Mouse (Mus musculus) mouse embryonic stem cell (cell line): ENCODE measurements around the gene Syt16.

Experiments used
- in situ Hi-C, 2 experiments: fragments of 300-500 bp; cut with MboI; formaldehyde crosslinking; loops; 1 replicate in 1 of 2; 3 replicates in 1 of 2; pipeline ENCODE4 v1.14.3; 2019 to 2020; ENCODE audit warnings: low sequenced_read_pairs in 2 of 2, low pct_unique_long_range_greater_than_20kb in 1 of 2, mixed read lengths in 1 of 2; ENCODE audit not compliant: unreplicated experiment in 1 of 2

Gene Syt16

DNA sequence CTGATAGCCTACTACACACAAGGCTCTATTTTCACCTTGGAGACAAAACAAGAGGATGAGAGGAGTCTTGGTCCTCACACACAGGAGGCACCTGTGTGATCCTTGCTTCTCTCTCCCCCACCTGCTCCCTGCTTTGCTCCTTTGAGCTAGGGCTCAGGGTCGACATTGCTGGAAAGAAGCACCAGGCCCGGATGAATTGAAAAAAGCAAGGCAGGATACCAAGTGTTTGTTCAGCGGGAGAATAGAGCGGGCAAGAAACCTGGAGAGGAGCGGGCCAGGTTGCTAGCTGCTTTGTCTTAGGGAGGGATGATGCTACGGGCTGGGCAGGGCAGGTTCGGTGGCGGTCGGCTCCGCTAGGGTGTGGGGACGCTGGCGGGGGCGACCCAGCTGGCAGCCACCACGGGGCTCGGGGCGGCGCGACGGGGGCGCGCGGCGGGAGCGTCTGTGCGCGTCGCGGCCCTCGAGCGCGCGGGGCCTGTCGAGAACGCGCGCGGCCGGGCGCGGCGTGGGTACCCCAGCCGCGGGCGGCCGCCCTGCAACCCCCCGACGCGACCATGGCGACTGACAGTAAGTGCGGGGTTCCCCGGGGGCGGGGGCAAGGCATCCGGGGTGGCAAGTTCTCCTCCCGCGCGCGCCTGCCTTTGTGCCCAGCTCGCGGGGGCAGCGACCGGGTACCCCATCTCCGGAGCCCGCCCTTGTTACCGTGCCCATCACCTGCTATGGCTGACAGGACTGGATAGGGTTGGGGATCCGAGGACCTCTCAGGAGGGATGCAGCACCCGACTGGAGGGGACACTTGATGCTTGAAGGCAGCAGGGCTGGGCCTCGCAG, at the start of gene Syt16:
Gene Syt16, plus strand, starts transcription at position 365 of the 831 bp plus-strand sequence.
- in situ Hi-C loops: no loop called here

DNA sequence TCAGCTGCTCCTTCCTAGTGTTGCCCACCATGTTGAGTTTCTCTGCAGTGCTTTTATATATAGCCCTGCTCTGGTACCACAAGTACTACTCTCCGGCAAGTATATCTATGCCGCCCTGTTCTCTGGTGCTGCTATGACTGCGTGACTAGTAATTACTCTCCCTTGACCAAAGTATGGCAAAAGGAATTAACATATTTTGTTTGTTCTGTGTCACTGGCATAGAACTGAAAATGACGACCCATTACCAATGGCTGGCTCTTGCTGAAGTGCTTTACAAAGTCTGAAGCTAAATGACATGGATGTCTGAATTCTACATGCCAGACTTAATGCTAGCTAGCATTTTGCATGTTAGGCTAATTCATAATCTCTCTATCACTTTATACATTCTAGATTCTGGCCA, 49.0 kb upstream of the Syt16 start:
- in situ Hi-C loops: no loop called here

DNA sequence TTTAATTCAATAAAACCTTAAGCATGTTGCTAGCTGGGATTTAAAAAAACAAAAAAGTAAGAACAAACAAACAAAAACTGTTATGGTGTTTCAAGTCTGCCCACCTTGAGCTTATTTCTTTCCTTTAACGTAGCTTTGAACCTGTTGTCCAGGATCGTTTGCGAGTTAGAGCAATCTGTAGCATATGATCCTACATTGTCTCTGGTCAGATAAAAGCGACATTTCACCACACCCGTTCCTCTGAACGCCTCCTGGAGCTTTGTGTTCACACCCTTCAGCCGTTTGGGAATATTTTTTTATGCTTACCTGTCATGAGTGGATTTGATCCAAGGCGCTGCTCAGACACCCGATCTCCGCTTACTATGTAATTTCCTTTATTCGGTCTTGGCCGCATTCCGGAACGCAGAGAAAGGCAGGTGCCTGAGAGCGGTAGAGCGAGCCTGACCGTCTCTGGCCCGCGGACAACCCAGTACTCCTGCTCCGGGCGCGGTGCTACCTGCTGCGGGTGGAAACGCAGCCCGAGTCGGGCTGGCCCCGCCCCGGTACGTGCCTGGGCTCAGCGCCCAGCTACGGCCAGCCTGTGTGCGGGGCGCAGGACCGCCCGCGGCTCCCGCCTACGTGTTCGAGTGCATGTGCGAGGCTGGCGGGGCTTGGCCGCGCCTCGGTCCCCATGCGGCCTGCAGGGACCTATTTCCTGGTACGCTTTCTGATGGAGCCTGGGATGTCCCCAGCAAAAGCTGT, 48.0 kb upstream of the Syt16 start:
- in situ Hi-C loops: no loop called here

DNA sequence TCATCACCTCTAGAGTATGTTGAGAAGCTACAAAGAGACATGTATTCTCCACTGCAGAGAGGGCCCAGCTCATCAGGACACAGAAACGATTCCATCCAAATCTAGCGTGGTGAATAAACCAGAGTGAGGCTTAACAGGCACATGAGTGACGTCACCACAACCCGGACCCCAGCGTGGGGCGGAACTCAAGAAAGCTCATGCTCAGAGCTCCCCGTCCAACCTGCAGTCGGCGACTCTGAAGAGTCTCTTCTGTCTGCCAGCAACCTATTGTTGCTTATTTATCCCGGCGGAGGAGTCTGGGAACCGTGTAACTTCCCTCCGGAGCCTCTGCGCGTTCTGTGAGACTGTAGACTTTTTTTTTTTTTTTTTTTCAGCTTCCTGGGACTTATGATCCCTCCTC, 44.6 kb upstream of the Syt16 start:
- in situ Hi-C loops: no loop called here

DNA sequence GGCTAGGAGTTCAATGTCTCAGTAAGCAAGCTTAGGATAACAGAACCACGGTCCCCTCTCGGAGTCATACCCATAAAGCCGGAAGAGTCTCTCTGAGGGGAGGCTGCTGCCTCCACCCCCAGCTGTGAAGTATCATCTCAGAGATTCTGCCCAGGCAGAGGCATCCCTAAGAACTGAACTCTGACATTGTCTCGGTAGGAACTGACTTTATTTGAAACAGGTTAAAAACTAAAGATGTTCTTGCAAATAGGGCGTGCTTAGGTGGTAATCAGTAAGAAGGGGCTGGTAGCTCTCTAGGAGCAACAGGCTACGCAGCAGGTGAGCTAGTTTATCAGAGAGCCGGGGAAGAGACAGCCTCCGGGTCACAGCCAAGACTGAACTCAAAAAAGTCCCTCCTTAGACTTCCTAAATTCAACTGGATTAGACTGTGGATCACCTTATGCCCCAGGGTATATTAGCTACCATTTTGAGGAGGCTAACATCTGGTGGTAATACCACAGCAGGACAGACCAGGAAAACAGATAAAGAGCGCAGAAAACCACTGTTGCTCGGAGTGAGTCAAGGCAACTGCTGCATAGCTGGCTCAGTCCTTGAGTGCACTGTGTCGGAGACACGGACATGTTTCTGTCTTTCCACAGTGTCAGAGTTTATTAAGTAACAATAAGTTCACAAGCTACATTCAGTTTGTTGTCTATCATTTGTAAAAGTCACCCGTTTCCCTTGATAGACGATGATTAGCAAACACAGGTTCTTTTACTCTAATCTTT, 43.9 kb upstream of the Syt16 start:
- in situ Hi-C loops: no loop called here

DNA sequence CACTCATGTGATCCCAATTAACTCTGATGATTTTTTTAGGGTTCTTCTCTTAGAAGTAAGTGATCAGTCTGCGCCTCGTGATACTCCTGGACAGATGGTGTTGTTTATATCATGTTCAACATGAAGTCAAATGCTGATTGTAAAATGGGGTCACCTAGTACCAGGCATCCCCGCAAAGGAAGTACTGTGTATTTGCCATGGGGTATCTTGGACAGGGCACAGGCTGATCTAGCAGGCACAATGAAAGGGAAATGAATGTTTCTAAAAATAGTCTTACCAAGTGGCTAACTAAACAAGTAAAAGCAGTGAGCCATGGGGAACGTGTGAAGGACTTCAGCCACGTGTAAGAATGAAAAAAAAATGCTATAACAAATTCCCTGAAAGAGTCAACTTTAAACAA, 42.7 kb upstream of the Syt16 start:
- in situ Hi-C loops: no loop called here

DNA sequence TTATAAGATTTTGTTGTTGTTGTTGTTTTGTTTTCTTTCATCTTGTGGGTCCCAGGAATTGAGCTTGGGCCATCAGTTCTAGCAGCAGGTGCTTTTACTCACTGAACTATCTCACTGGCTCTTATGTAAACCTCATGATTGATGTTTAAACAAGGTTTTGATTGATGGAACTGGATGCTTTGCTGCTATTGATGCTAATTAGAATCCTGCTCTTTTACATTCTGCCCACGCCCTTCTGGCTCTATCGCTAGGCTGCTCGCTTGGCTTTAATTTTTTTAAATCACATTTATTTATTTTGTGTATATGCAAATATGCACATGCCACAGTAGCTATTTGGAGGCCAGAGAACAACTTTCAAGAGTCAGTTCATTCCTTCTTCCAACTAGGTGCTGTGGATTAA, 39.8 kb upstream of the Syt16 start:
- in situ Hi-C loops: no loop called here

DNA sequence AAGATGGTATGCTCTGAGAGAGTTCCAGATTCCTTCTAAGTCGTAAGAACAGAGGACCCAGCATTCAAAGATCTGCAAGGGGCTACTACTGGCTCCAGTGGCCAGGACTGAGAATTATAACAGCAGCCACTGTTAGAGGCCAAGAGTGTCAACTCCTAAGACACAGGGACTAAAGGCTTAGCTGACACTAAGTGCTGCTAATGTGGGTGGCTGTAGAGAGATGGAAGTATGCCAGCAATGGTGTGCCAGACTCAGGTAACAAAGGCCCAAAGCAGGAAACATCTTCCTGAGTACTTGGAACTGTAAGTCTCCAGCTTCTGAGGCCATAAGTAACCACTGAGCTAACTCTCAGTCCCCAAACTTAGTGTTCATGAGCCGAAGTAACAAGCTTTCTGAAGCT, 38.6 kb upstream of the Syt16 start:
- in situ Hi-C loops: no loop called here

DNA sequence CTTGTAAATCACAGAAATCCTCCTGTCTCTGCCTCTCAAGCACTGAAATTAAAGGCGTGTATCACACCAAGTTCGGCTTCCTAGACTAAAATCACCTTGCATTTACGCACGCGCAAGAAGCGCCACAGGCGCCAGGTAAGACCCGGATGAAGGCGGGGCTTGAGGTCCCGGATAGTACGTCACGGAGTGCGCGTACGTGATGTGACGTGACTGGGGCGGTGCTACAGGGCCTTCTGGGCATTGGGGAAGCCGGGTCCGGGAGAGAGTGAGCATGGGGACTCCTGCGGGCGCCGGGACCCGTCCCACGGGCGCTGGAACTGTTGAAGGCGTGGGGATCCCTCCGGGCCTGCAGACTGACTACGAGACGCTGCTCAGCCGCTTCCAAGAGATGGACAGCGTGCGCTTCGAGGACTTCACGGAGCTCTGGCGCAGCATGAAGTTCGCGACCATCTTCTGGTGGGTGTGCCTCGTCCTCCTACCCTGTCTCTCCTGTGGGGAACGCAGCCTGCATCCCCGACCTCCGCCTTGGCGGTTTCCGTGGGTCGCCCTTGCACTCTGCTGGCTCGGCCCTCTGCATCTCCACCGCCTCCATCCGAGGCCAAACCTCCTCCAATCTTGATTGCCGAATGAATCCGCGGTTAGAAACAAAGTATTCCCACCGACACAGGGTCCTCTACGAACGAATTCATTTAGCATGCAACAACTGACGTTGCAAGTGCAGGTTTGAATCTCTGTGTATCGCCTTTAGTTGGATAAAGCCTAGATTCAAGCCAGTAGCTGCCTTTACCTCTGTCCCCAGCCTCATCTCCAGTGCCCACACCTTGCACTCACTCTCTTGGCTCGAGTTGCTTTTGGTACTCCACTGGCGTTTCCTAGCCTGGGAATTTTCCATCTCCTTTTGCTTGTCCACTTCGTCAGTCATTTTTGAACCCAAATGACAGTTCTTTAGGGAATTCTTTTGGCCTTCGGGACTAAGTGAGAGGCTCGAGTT, 32.9 kb upstream of the Syt16 start, which contains the start of gene Snapc1:
Gene Snapc1, plus strand, starts transcription at position 191 of the 991 bp plus-strand sequence.
- in situ Hi-C loops: no loop called here

DNA sequence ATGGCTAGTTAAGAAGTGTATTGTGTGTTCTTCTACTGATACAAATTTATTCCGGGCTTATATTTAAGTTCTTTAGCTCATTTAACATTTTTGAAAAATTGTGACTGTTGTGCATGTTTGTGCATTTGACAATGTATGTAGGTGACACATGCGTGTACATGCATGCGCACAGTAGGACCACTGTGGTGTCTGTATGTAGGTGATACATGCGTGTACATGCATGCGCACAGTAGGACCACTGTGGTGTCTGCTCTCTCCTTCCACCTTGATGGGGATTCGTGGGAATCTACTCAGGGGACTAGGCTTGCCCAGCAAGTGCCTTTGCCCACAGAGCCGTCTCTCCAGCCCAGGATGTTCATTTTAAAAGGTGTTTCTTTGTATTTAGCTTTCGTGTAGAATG, 28.3 kb upstream of the Syt16 start:
- in situ Hi-C loops: no loop called here

DNA sequence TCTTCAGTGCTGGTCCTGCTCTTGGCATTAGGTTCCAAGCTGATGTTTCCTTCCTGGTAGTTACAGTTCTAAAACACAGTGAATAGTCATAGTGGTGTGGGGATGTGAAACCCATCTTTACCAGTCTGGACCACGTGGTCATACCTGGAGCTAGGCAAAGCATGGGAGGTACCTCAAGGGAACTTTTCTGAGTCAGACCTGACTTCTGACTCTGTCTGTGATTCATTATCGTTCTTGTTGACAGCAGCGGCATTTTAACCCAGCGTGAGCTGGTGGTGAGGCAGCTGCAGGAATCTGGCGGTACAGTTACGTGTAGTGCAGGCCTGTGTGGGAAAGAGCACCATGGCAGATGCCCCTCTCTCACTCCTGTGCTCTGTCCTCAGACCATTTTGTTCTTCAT, 22.9 kb upstream of the Syt16 start:
- in situ Hi-C loops: no loop called here

DNA sequence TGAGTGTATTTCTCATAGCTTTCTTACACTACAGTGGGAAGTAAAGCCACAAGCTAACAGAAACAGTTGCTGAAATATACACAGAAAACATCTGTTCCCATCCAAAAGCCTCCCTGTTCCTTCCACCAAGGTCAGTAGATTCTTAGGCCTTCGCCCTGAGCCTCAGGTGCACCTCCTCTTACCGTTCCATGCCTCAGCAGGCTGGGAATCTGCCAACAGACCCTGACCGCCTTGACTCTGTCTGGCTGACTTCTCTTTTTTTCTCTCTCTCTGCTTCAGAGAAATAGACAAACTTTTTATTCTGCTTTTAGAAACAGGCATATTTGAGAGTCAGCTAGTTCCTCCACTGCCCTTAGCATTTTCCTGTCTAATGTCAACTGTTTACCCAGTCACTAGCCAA, 19.3 kb upstream of the Syt16 start:
- in situ Hi-C loops: no loop called here

DNA sequence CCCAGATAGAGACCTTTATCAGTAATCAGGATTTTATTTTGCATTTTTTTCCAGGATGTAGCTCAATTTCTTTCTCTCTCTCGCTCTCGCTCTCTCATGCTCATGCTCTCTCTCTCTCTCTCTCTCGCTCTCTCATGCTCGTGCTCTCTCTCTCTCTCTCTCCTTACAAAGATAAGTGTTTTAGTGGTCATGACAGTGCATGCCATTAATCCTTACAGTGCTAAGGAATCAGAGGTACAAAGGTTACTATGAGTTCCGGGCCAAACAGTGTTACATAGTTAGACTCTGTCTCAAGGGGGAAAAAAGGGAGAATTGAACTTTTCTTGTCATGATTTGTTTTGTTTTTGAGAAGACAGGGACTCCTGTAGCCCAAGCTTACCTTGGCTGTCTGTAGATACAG, 17.8 kb upstream of the Syt16 start:
- in situ Hi-C loops: no loop called here

DNA sequence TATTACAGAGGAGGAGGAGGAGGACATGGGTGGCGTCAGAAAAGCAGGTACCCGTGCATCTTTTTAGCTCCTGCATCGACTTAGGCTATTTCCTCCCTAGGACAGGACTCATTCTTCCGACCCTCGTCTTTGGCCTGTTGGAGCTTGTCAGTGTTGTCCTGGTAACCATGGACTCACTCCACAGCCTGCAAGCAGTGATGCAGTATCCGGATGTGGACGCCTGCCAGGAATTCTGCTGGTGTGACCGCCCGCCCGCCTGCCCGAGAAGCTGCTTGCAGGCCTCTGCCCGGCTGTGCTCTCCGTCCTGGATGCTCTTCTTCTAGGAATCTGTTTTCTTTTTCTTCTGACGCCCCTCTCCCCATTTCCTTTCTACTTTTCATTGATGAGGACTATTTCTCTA, 14.9 kb upstream of the Syt16 start:
- in situ Hi-C loops: no loop called here

DNA sequence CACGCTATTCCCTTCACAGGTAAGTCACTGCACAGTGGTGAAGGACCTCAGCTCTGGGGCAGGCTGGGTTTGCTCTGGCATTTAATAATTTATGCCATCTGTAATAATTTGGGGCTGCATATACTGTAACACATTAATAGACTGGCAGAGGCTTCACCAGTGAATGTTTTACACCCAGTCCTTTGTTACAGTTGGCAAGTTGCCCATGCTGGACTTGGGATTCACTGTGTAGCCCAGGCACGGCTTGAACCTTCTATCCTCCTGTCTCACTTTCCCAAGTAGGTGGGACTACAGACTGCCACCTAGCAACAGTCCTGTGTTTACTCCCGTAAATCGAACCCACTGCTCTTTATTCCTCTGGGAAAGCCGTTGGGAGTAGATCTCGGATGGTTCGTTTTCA, 11.2 kb upstream of the Syt16 start:
- in situ Hi-C loops: no loop called here

DNA sequence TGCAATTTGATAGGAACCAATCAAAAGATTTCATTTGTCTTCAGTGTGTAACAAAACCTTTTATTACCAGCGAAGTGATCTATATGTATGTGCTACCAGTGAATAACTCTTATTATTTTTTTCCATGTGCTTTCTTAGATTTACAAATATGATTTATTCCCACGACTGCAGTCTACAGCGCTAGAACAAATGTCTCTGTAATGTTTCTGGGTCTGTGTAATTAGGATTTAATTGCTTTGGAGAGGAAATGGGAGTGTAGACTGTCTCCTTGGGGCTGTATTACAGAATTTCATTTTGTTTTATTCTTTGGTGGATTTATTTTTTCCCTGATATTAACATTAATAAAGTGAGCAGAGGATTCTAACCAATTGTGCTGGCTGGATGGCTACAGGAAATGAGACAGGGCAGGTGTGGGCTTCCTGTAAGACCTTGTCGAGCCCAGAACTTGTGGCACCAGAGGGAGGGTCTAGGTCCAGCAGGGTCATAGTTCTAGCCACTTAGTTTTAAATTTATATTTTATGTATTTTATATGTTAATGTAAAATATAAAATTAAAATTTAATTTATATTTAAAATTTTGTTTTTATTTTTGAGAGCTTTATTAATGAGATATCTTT, 9.0 kb upstream of the Syt16 start:
- in situ Hi-C loops: no loop called here

DNA sequence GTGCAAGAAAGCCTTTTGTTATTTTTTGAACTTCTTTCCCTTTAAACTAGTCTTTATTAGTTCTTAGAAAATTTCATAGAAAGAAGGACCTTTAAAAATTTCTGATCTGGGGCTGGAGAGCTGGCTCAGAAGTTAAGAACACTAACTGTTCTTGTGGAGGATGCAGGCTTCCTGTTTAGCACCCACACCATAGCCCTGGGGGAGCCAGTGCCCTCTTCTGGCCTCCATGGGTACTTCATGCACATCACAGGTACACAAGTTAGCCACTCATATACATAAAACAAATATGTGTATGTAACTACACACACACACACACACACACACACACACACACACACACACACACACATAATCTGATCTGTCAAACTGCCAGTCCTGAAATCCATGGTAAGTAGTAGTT, 7.9 kb upstream of the Syt16 start:
- in situ Hi-C loops: no loop called here

DNA sequence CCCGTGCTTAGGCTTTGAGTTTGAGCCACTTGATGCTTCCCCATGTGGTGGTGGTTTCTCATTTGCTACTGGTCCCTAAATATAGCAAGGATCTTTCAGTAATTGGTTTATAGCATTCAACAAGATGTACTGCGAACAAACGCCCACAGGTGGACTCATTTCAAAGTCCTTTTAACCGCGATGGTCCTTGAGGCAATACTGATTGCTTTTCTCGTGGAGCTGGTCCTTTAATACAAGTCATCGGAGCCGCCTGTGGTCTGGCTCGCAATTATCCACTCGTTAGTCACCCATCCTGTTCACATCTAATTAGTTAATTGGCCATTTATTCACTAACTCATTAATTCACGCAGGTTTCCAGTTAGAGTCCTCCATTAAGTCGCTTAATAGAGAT, 560 bp upstream of the Syt16 start:
- in situ Hi-C loops: no loop called here
